Mouse (Mus musculus): Measurements from ENCODE around the gene Cyp2j9.

DNA sequence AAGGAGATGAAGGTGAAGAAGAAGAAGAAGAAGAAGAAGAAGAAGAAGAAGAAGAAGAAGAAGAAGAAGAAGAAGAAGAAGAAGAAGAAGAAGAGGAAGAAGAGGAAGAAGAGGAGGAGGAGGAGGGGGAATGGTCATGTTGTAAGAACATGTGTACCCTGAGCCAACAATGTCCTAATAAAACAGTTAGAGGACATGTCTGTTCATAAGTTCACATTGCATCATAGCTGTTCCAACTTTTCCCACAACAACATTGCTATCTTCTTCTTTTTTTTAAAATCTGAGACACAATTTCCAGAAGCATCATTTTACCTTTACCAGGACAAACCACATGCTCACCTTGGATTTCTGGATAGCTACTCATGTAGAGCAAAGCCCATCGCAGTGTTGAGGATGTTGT lies 44.1 kb upstream of the Cyp2j9 start:
- no peak for TF ChIP-seq CTCF (IDR thresholded peaks at IDR 0.05; ENCODE audit: control insufficient read depth, insufficient read depth, insufficient read length)
- TF ChIP-seq MYOG (IDR thresholded peaks at IDR 0.05; ENCODE audit: control insufficient read depth, extremely low read depth, insufficient read length) = no peak
- TF ChIP-seq MYOD1 (IDR thresholded peaks at IDR 0.05; ENCODE audit: control insufficient read depth, insufficient read length, low read depth) = no peak
- no peak for TF ChIP-seq USF1 (IDR thresholded peaks at IDR 0.05; ENCODE audit: low read depth)
- TF ChIP-seq CEBPB (IDR thresholded peaks at IDR 0.05; ENCODE audit: low read depth) = no peak
- no peak for TF ChIP-seq MAX (IDR thresholded peaks at IDR 0.05)
